14 mouse cellular contexts compared by ENCODE assay signal in genomic region chr10:19977557-19977956, GRCm38 (mm10). TPM values are rescaled to one million over a fixed set of nuclear protein-coding genes. Genes with fewer than 3 reads are reported as not detected.
DNase-seq lines count a peak whose midpoint lies in the region; ATAC-seq and TF ChIP-seq lines count a peak whose summit lies in the region.
"Had no signal": no experiment of that assay in that cellular context is flagged by ENCODE, and none has a peak within 500 bp of the region (broad histone marks: within the 10 kb centered on the region; RNA-seq: fewer than 3 reads in every experiment).

No protein-coding gene starts in this region.

- H3K4me2 ChIP-seq in liver, embryonic 14.5 days (ENCODE audit: low read depth), result no peak overlapping the region
- no peak overlapping the region for H3K4me2 ChIP-seq in liver, embryonic 11.5 days
- H3K4me2 ChIP-seq in stomach, postnatal 0 days (replicated peaks; ENCODE audit: low read depth), result no peak overlapping the region
- H3K4me2 ChIP-seq: neural tube, embryonic 15.5 days had no signal

- TF ChIP-seq EP300 in liver, embryonic 14.5 days (IDR thresholded peaks at IDR 0.05; ENCODE audit: low read depth), result no peak
- no peak for TF ChIP-seq EP300 in stomach, postnatal 0 days (optimal IDR thresholded peaks at IDR 0.05)

- no peaks in the 10 kb centered on the region for H3K4me1 ChIP-seq in liver, embryonic 14.5 days (replicated peaks; ENCODE audit: control insufficient read depth in 2 of 2, insufficient read depth in 2 of 2, low read length in 1 of 2)
- no peaks in the 10 kb centered on the region for H3K4me1 ChIP-seq in liver, embryonic 11.5 days (replicated peaks; ENCODE audit: control insufficient read depth, insufficient read depth, low read length)
- H3K4me1 ChIP-seq in E14TG2a.4 (replicated peaks; ENCODE audit: low read depth, low read length), result no peaks in the 10 kb centered on the region
- no peaks in the 10 kb centered on the region for H3K4me1 ChIP-seq in bone marrow macrophage, adult 2 months (ENCODE audit: control insufficient read depth, insufficient read depth, low read length)
- H3K4me1 ChIP-seq in stomach, postnatal 0 days (replicated peaks; ENCODE audit: control insufficient read depth, insufficient read depth), result no peaks in the 10 kb centered on the region
- H3K4me1 ChIP-seq: forebrain, embryonic 10.5 days; neural tube, embryonic 15.5 days had no signal

- TF ChIP-seq CTCF in liver, embryonic 14.5 days (IDR thresholded peaks at IDR 0.05; ENCODE audit: low read depth), result peak; percentile 29
- TF ChIP-seq CTCF in E14TG2a.4 (conservative IDR thresholded peaks at IDR 0.05; ENCODE audit: low read length), result peak; percentile 51
- 0 out of 2 replicates have a peak, but pooled peaks have one; percentile 12 for TF ChIP-seq CTCF in bone marrow macrophage, adult 2 months (IDR thresholded peaks at IDR 0.05; ENCODE audit: low read depth, low read length)
- no peak for TF ChIP-seq CTCF in stomach, postnatal 0 days (IDR thresholded peaks at IDR 0.05; ENCODE audit: low read depth)

- H3K27ac ChIP-seq in liver, embryonic 14.5 days, result no peak overlapping the region
- no peak overlapping the region for H3K27ac ChIP-seq in liver, embryonic 11.5 days (ENCODE audit: low read depth, low read length)
- no peak overlapping the region for H3K27ac ChIP-seq in bone marrow macrophage, adult 2 months (ENCODE audit: insufficient read depth, low read depth, low read length)
- H3K27ac ChIP-seq in stomach, postnatal 0 days (replicated peaks), result no peak overlapping the region
- H3K27ac ChIP-seq: forebrain, embryonic 10.5 days; neural tube, embryonic 15.5 days had no signal

- no peak for ATAC-seq in CD4-positive, CD25-positive, alpha-beta regulatory T cell, adult 4 months
- no peak for ATAC-seq in liver, embryonic 14.5 days (ENCODE audit: insufficient read depth)
- no peak for ATAC-seq in liver, embryonic 11.5 days (replicated peaks; ENCODE audit: low FRiP score)
- no peak for ATAC-seq in stomach, postnatal 0 days (ENCODE audit: low FRiP score, low TSS enrichment)
- ATAC-seq: hindbrain, embryonic 16.5 days had no signal

- no peaks in the 10 kb centered on the region for H3K36me3 ChIP-seq in liver, embryonic 14.5 days (replicated peaks; ENCODE audit: control insufficient read depth, insufficient read depth, low read depth)
- no peaks in the 10 kb centered on the region for H3K36me3 ChIP-seq in liver, embryonic 11.5 days (ENCODE audit: control insufficient read depth, insufficient read depth, low read length)
- H3K36me3 ChIP-seq in E14TG2a.4 (ENCODE audit: insufficient read depth, low read length), result no peaks in the 10 kb centered on the region
- H3K36me3 ChIP-seq in stomach, postnatal 0 days (ENCODE audit: control insufficient read depth, insufficient read depth, low read length), result no peaks in the 10 kb centered on the region
- H3K36me3 ChIP-seq: forebrain, embryonic 10.5 days; neural tube, embryonic 15.5 days had no signal

- no peak overlapping the region for H3K9ac ChIP-seq in liver, embryonic 14.5 days (replicated peaks)
- no peak overlapping the region for H3K9ac ChIP-seq in liver, embryonic 11.5 days (ENCODE audit: low read depth, low read length)
- no peak overlapping the region for H3K9ac ChIP-seq in stomach, postnatal 0 days (ENCODE audit: low read length)
- H3K9ac ChIP-seq: neural tube, embryonic 15.5 days had no signal

- H3K27me3 ChIP-seq in liver, embryonic 14.5 days (ENCODE audit: control insufficient read depth, insufficient read depth, low read length), result no peaks in the 10 kb centered on the region
- H3K27me3 ChIP-seq in liver, embryonic 11.5 days (replicated peaks; ENCODE audit: control insufficient read depth, insufficient read depth, low read length), result no peaks in the 10 kb centered on the region
- no peaks in the 10 kb centered on the region for H3K27me3 ChIP-seq in E14TG2a.4 (ENCODE audit: insufficient read depth, low read length)
- no peaks in the 10 kb centered on the region for H3K27me3 ChIP-seq in stomach, postnatal 0 days (ENCODE audit: control insufficient read depth, insufficient read depth, low read length)
- H3K27me3 ChIP-seq: megakaryocyte, embryonic 14.5 days; neural tube, embryonic 15.5 days had no signal

- no peak for TF ChIP-seq POLR2A in bone marrow macrophage, adult 2 months (IDR thresholded peaks at IDR 0.05; ENCODE audit: borderline replicate concordance, low read depth, low read length)

- intact Hi-C loops in left cerebral cortex, postnatal 25 days (cut with DNase I), result no loop called here

- peak; percentile 25 for DNase-seq in CD4-positive, CD25-positive, alpha-beta regulatory T cell, adult 2 months (ENCODE audit: low read depth, low spot score)
- no peak for DNase-seq in liver, embryonic 14.5 days (ENCODE audit: low read depth in 3 of 3, low spot score in 3 of 3)
- no peak for DNase-seq in liver, embryonic 11.5 days (ENCODE audit: low spot score)
- DNase-seq in stomach, postnatal 0 days (ENCODE audit: low spot score), result no peak
- DNase-seq in left cerebral cortex, postnatal 25 days (ENCODE audit: low spot score in 2 of 2), result no peak
- DNase-seq: heart, adult 18-20 months; left cerebral cortex, postnatal 4 days had no signal

- no peaks in the 10 kb centered on the region for H3K9me3 ChIP-seq in liver, embryonic 14.5 days (ENCODE audit: control insufficient read depth, low read length)
- no peaks in the 10 kb centered on the region for H3K9me3 ChIP-seq in liver, embryonic 11.5 days (ENCODE audit: control insufficient read depth, low read length)
- no peaks in the 10 kb centered on the region for H3K9me3 ChIP-seq in E14TG2a.4 (ENCODE audit: low read length)
- no peaks in the 10 kb centered on the region for H3K9me3 ChIP-seq in stomach, postnatal 0 days (ENCODE audit: control insufficient read depth, low read length)
- H3K9me3 ChIP-seq: forebrain, embryonic 10.5 days; megakaryocyte, embryonic 14.5 days; neural tube, embryonic 15.5 days had no signal

- 59% methylated on average over 3 of the region's 3 CpGs for WGBS in liver, embryonic 14.5 days (ENCODE audit: insufficient replicate concordance)
- 71% methylated on average over 3 of the region's 3 CpGs for WGBS in liver, embryonic 11.5 days
- 78% methylated on average over 3 of the region's 3 CpGs for WGBS in stomach, postnatal 0 days

- no peak overlapping the region for H3K4me3 ChIP-seq in liver, embryonic 14.5 days (ENCODE audit: insufficient read depth in 1 of 2, low read depth in 2 of 2, low read length in 2 of 2)
- H3K4me3 ChIP-seq in liver, embryonic 11.5 days (ENCODE audit: low read depth, low read length), result no peak overlapping the region
- no peak overlapping the region for H3K4me3 ChIP-seq in E14TG2a.4 (replicated peaks; ENCODE audit: low read length)
- H3K4me3 ChIP-seq in bone marrow macrophage, adult 2 months (ENCODE audit: insufficient read depth, low read length), result no peak overlapping the region
- H3K4me3 ChIP-seq in stomach, postnatal 0 days (ENCODE audit: low read depth, low read length), result no peak overlapping the region
- H3K4me3 ChIP-seq: forebrain, embryonic 10.5 days; megakaryocyte, embryonic 14.5 days; neural tube, embryonic 15.5 days had no signal

RNA-seq across cellular contexts. Expression of gene Map3k5, which starts 43.3 kb away (rescaled TPM):
- polyA plus RNA-seq in CD4-positive, CD25-positive, alpha-beta regulatory T cell, adult 4 months (2017; shearing (Covaris generic)), result 10 to 100 TPM; 13.6 to 14.5 TPM
- 0.71 and 1.0 TPM in 2 replicates for polyA plus RNA-seq in liver, embryonic 14.5 days (2012; rRNA removed)
- polyA plus RNA-seq in liver, embryonic 14.5 days (2014; fragmentation: Nextera tagmentation; extraction: Ambion mirVana), result 1.1 and 1.3 TPM in 2 replicates
- 1.2 and 1.8 TPM in 2 replicates for polyA plus RNA-seq in liver, embryonic 11.5 days (2014; fragmentation: Nextera tagmentation; extraction: Ambion mirVana)
- polyA plus RNA-seq in bone marrow macrophage, adult 2 months (2012; ENCODE audit: insufficient read depth, insufficient read length, missing spikeins), result 21.5 and 22.0 TPM in 2 replicates
- 2.4 and 3.1 TPM in 2 replicates for polyA plus RNA-seq in stomach, postnatal 0 days (2015; fragmentation: Nextera tagmentation; extraction: Ambion mirVana)
- 10 to 100 TPM; 46.4 to 56.3 TPM for total RNA-seq in left cerebral cortex, postnatal 25 days (2021)
